Mouse (Mus musculus) myocyte (in vitro differentiated cells): ENCODE results near the gene Nbas.

ENCODE experiments used
- CEBPB ChIP-seq: IDR thresholded peaks from 2 replicates; pipeline ENCODE4 v1.6.1; 2011; ENCODE audit warnings: mild to moderate bottlenecking, moderate library complexity; ENCODE audit not compliant: poor library complexity, insufficient read depth, severe bottlenecking
- POLR2A ChIP-seq: IDR thresholded peaks from one replicate; pipeline ENCODE4 v1.6.1; 2011; ENCODE audit warnings: low read depth, mild to moderate bottlenecking, control low read depth, moderate library complexity; ENCODE audit not compliant: insufficient read length
- POLR2AphosphoS2 ChIP-seq: IDR thresholded peaks from one replicate; pipeline ENCODE4 v1.6.1; 2011; ENCODE audit warnings: low read depth, control low read depth; ENCODE audit not compliant: insufficient read length

DNA sequence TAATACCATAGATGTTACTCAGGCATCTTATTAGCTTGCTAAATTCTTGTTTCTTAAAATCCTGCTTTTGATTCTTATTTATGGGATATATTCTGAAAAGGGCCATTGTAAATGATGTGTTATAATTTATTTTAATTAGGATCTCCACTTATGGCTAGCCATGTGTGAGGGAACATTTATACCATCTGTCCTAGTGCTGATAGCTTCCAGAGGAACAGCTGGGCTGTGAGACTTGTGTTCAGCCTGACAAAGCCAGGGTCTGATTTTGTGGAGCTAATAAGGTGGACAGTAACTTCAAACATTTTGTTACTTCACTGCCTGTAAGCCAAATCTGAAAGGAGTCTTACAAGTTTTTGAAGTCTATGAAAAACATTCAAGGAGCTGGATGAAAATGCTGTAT lies 113.1 kb downstream of the Nbas start:
- TF ChIP-seq POLR2AphosphoS2: no peak
- no peak for TF ChIP-seq CEBPB
- TF ChIP-seq POLR2A: no peak
